Mouse (Mus musculus): ENCODE measurements around the gene Gpkow. TPM values are rescaled to one million over a fixed set of nuclear protein-coding genes. Genes with fewer than 3 reads are reported as not detected.

Gpkow gene
- polyA plus RNA-seq, 1 experiment from 2014 or later = 33.5 TPM

- Histone ChIP-seq H3K4me2 (ENCODE audit: low read length) (0 out of 2 replicates have a peak overlapping the region, but pooled peaks have one; percentile 8), H3K27me3 (ENCODE audit: control insufficient read depth, insufficient read depth, low read length) (no peaks in the 10 kb centered on the region), H3K9me3 (ENCODE audit: control insufficient read depth, low read length) (no peaks in the 10 kb centered on the region), H3K4me3 (ENCODE audit: control insufficient read depth in 1 of 2, insufficient read depth in 1 of 2, low read depth in 1 of 2, low read length in 2 of 2) (no peak overlapping the region), H3K9ac (ENCODE audit: low read length) (no peak overlapping the region; the same call in 1 of the 2 replicates), H3K27ac (replicated peaks in 1 of 2; ENCODE audit: control insufficient read depth in 1 of 2, insufficient read depth in 1 of 2, low read depth in 2 of 2, low read length in 2 of 2) (no peak overlapping the region), H3K4me1 (ENCODE audit: control insufficient read depth in 2 of 2, insufficient read depth in 2 of 2, low read length in 2 of 2) (no peaks in the 10 kb centered on the region), H3K36me3 (ENCODE audit: control insufficient read depth, insufficient read depth, low read length) (no peaks in the 10 kb centered on the region)
- WGBS = 17% methylated on average over 18 of the region's 26 CpGs
- ATAC-seq (ENCODE audit: insufficient number of reproducible peaks, insufficient read depth, low FRiP score, low read depth) = no peak
Observed at GRCm38 (mm10) chrX:7733571-7734156, 36.7 kb downstream of the Gpkow start.

GRCm38 (mm10) chrX:7739336-7740081 lies 42.6 kb downstream of the Gpkow start:
- H3K27ac ChIP-seq (replicated peaks in 1 of 2; ENCODE audit: control insufficient read depth in 1 of 2, insufficient read depth in 1 of 2, low read depth in 2 of 2, low read length in 2 of 2) = no peak overlapping the region
- no peaks in the 10 kb centered on the region for H3K27me3 ChIP-seq (ENCODE audit: control insufficient read depth, insufficient read depth, low read length)
- ATAC-seq (ENCODE audit: insufficient number of reproducible peaks, insufficient read depth, low FRiP score, low read depth) = no peak
- no peak overlapping the region for H3K4me2 ChIP-seq (ENCODE audit: low read length)
- no peaks in the 10 kb centered on the region for H3K36me3 ChIP-seq (ENCODE audit: control insufficient read depth, insufficient read depth, low read length)
- H3K9ac ChIP-seq (ENCODE audit: low read length) = no peak overlapping the region
- H3K4me1 ChIP-seq (ENCODE audit: control insufficient read depth in 2 of 2, insufficient read depth in 2 of 2, low read length in 2 of 2) = no peaks in the 10 kb centered on the region; a peak in 1 of 4 replicates
- H3K4me3 ChIP-seq (ENCODE audit: control insufficient read depth in 1 of 2, insufficient read depth in 1 of 2, low read depth in 1 of 2, low read length in 2 of 2) = no peak overlapping the region
- 65% methylated on average over 14 of the region's 14 CpGs for WGBS
- no peaks in the 10 kb centered on the region for H3K9me3 ChIP-seq (ENCODE audit: control insufficient read depth, low read length)

GRCm38 (mm10) chrX:7740082-7740819 lies 43.3 kb downstream of the Gpkow start:
- Histone ChIP-seq H3K9ac (ENCODE audit: low read length) (no peak overlapping the region), H3K36me3 (ENCODE audit: control insufficient read depth, insufficient read depth, low read length) (no peaks in the 10 kb centered on the region), H3K27me3 (ENCODE audit: control insufficient read depth, insufficient read depth, low read length) (no peaks in the 10 kb centered on the region), H3K9me3 (ENCODE audit: control insufficient read depth, low read length) (no peaks in the 10 kb centered on the region), H3K4me2 (ENCODE audit: low read length) (no peak overlapping the region), H3K27ac (replicated peaks in 1 of 2; ENCODE audit: control insufficient read depth in 1 of 2, insufficient read depth in 1 of 2, low read depth in 2 of 2, low read length in 2 of 2) (no peak overlapping the region), H3K4me1 (ENCODE audit: control insufficient read depth in 2 of 2, insufficient read depth in 2 of 2, low read length in 2 of 2) (no peaks in the 10 kb centered on the region; a peak in 1 of 4 replicates), H3K4me3 (ENCODE audit: control insufficient read depth in 1 of 2, insufficient read depth in 1 of 2, low read depth in 1 of 2, low read length in 2 of 2) (no peak overlapping the region)
- 37% methylated on average over 10 of the region's 10 CpGs for WGBS
- no peak for ATAC-seq (ENCODE audit: insufficient number of reproducible peaks, insufficient read depth, low FRiP score, low read depth)

GRCm38 (mm10) chrX:7741103-7741502 lies 44.2 kb downstream of the Gpkow start:
- Histone ChIP-seq H3K27ac (replicated peaks in 1 of 2; ENCODE audit: control insufficient read depth in 1 of 2, insufficient read depth in 1 of 2, low read depth in 2 of 2, low read length in 2 of 2) (no peak overlapping the region), H3K4me1 (ENCODE audit: control insufficient read depth in 2 of 2, insufficient read depth in 2 of 2, low read length in 2 of 2) (no peaks in the 10 kb centered on the region; a peak in 1 of 4 replicates), H3K4me3 (ENCODE audit: control insufficient read depth in 1 of 2, insufficient read depth in 1 of 2, low read depth in 1 of 2, low read length in 2 of 2) (no peak overlapping the region)

DNA sequence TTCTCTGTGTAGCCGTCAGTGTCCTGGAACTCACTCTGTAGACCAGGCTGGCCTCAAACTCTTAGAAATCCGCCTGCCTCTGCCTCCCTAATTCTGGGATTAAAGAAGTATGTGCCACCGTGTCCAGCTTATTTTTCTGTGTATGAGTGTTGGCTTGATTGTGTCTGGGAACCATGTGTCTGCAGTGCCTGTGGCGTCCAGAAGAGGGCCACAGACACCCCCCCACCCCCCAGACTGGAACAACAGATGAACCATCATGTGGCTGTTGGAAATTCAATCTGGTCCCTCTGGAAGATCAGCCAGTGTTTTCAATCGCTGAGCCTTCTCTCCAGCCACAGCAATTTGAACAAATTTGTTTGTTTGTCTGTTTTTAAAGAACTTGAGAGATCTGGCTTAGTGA lies 46.5 kb downstream of the Gpkow start:
- WGBS = 53% methylated on average over 5 of the region's 5 CpGs
- Histone ChIP-seq H3K27me3 (ENCODE audit: control insufficient read depth, insufficient read depth, low read length) (no peaks in the 10 kb centered on the region), H3K4me3 (ENCODE audit: control insufficient read depth in 1 of 2, insufficient read depth in 1 of 2, low read depth in 1 of 2, low read length in 2 of 2) (no peak overlapping the region), H3K9me3 (ENCODE audit: control insufficient read depth, low read length) (no peaks in the 10 kb centered on the region), H3K4me1 (ENCODE audit: control insufficient read depth in 2 of 2, insufficient read depth in 2 of 2, low read length in 2 of 2) (no peaks in the 10 kb centered on the region; a peak in 1 of 4 replicates), H3K27ac (replicated peaks in 1 of 2; ENCODE audit: control insufficient read depth in 1 of 2, insufficient read depth in 1 of 2, low read depth in 2 of 2, low read length in 2 of 2) (no peak overlapping the region), H3K9ac (ENCODE audit: low read length) (no peak overlapping the region), H3K4me2 (ENCODE audit: low read length) (no peak overlapping the region), H3K36me3 (ENCODE audit: control insufficient read depth, insufficient read depth, low read length) (no peaks in the 10 kb centered on the region)
- no peak for ATAC-seq (ENCODE audit: insufficient number of reproducible peaks, insufficient read depth, low FRiP score, low read depth)

More at GRCm38 (mm10) chrX:7741103-7741502, 44.2 kb downstream of the Gpkow start:
- no peaks in the 10 kb centered on the region for H3K27me3 ChIP-seq (ENCODE audit: control insufficient read depth, insufficient read depth, low read length)
- H3K9ac ChIP-seq (ENCODE audit: low read length) = no peak overlapping the region
- no peak for ATAC-seq (ENCODE audit: insufficient number of reproducible peaks, insufficient read depth, low FRiP score, low read depth)
- WGBS = 73% methylated on average over 5 of the region's 5 CpGs
- no peak overlapping the region for H3K4me2 ChIP-seq (ENCODE audit: low read length)
- H3K36me3 ChIP-seq (ENCODE audit: control insufficient read depth, insufficient read depth, low read length) = no peaks in the 10 kb centered on the region
- no peaks in the 10 kb centered on the region for H3K9me3 ChIP-seq (ENCODE audit: control insufficient read depth, low read length)

- Histone ChIP-seq H3K27me3 (ENCODE audit: control insufficient read depth, insufficient read depth, low read length) (no peaks in the 10 kb centered on the region), H3K9me3 (ENCODE audit: control insufficient read depth, low read length) (no peaks in the 10 kb centered on the region), H3K9ac (ENCODE audit: low read length) (no peak overlapping the region), H3K36me3 (ENCODE audit: control insufficient read depth, insufficient read depth, low read length) (no peaks in the 10 kb centered on the region), H3K27ac (replicated peaks in 1 of 2; ENCODE audit: control insufficient read depth in 1 of 2, insufficient read depth in 1 of 2, low read depth in 2 of 2, low read length in 2 of 2) (no peak overlapping the region), H3K4me3 (ENCODE audit: control insufficient read depth in 1 of 2, insufficient read depth in 1 of 2, low read depth in 1 of 2, low read length in 2 of 2) (no peak overlapping the region), H3K4me2 (ENCODE audit: low read length) (no peak overlapping the region), H3K4me1 (ENCODE audit: control insufficient read depth in 2 of 2, insufficient read depth in 2 of 2, low read length in 2 of 2) (no peaks in the 10 kb centered on the region; a peak in 1 of 4 replicates)
- ATAC-seq (ENCODE audit: insufficient number of reproducible peaks, insufficient read depth, low FRiP score, low read depth) = no peak
- 52% methylated on average over 1 of the region's 1 CpGs for WGBS
Observed at GRCm38 (mm10) chrX:7744940-7745339, 48.0 kb downstream of the Gpkow start.

DNA sequence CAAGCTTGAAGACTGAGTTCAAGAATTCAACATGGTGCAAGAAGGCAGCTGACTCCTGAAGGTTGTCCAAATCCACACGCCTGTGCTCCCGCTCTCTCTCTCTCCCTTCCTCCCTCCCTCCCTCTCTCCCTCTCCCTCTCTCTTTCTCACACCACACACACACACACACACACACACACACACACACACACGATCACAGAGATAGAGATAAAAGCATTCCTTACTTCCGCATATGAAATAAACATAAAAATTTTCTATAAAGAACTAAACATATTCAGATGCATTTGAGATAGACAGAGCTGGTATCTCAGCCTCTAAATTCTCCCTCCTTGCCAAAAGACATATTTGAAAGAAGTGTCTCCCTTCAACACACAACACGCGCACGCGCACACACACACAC lies 48.5 kb downstream of the Gpkow start:
- H3K27ac ChIP-seq (replicated peaks in 1 of 2; ENCODE audit: control insufficient read depth in 1 of 2, insufficient read depth in 1 of 2, low read depth in 2 of 2, low read length in 2 of 2) = no peak overlapping the region
- 84% methylated on average over 8 of the region's 8 CpGs for WGBS
- no peak overlapping the region for H3K9ac ChIP-seq (ENCODE audit: low read length)
- no peaks in the 10 kb centered on the region; a peak in 1 of 4 replicates for H3K4me1 ChIP-seq (ENCODE audit: control insufficient read depth in 2 of 2, insufficient read depth in 2 of 2, low read length in 2 of 2)
- H3K27me3 ChIP-seq (ENCODE audit: control insufficient read depth, insufficient read depth, low read length) = no peaks in the 10 kb centered on the region
- no peak overlapping the region for H3K4me2 ChIP-seq (ENCODE audit: low read length)
- ATAC-seq (ENCODE audit: insufficient number of reproducible peaks, insufficient read depth, low FRiP score, low read depth) = no peak
- no peaks in the 10 kb centered on the region for H3K9me3 ChIP-seq (ENCODE audit: control insufficient read depth, low read length)
- H3K36me3 ChIP-seq (ENCODE audit: control insufficient read depth, insufficient read depth, low read length) = no peaks in the 10 kb centered on the region
- H3K4me3 ChIP-seq (ENCODE audit: control insufficient read depth in 1 of 2, insufficient read depth in 1 of 2, low read depth in 1 of 2, low read length in 2 of 2) = no peak overlapping the region

Measured in heart, embryonic 14.5 days (tissue).